Mouse (Mus musculus) testis, postnatal 14 days (tissue): Measurements from ENCODE around the gene Tet3.

ENCODE experiments used
- DNase-seq: peaks from one replicate; pipeline ENCODE4 v3.0.0; 2021; ENCODE audit warnings: low spot score

Tet3 gene

GRCm38 (mm10) chr6:83439781-83440180 lies 19.1 kb downstream of the Tet3 start:
- no peak for DNase-seq

- DNase-seq = no peak
Measured at GRCm38 (mm10) chr6:83439119-83439767, 19.6 kb downstream of the Tet3 start.

GRCm38 (mm10) chr6:83438584-83438983 lies 20.3 kb downstream of the Tet3 start:
- no peak for DNase-seq

GRCm38 (mm10) chr6:83437802-83438201 lies 21.1 kb downstream of the Tet3 start:
- DNase-seq = no peak

GRCm38 (mm10) chr6:83437225-83437624 lies 21.7 kb downstream of the Tet3 start:
- no peak for DNase-seq

- no peak for DNase-seq
Measured at GRCm38 (mm10) chr6:83436547-83436946, 22.3 kb downstream of the Tet3 start.

- DNase-seq = no peak
Measured at GRCm38 (mm10) chr6:83435174-83435573, 23.7 kb downstream of the Tet3 start.

GRCm38 (mm10) chr6:83433546-83433945 lies 25.3 kb downstream of the Tet3 start:
- DNase-seq = no peak

- no peak for DNase-seq
Measured at GRCm38 (mm10) chr6:83432966-83433365, 25.9 kb downstream of the Tet3 start.

GRCm38 (mm10) chr6:83427968-83428731 lies 30.7 kb downstream of the Tet3 start:
- DNase-seq = no peak

- DNase-seq = no peak
Measured at GRCm38 (mm10) chr6:83427512-83427911, 31.4 kb downstream of the Tet3 start.

GRCm38 (mm10) chr6:83426576-83426975 lies 32.3 kb downstream of the Tet3 start:
- no peak for DNase-seq

- no peak for DNase-seq
Measured at GRCm38 (mm10) chr6:83424053-83424404, 34.9 kb downstream of the Tet3 start.

GRCm38 (mm10) chr6:83423400-83424052 lies 35.4 kb downstream of the Tet3 start:
- no peak for DNase-seq

- DNase-seq = peak; percentile 54
Measured at GRCm38 (mm10) chr6:83421866-83422649, 36.8 kb downstream of the Tet3 start.

GRCm38 (mm10) chr6:83419516-83419915 lies 39.4 kb downstream of the Tet3 start:
- no peak for DNase-seq

- DNase-seq = no peak
Measured at GRCm38 (mm10) chr6:83417531-83417930, 41.4 kb downstream of the Tet3 start.

- DNase-seq = no peak
Measured at GRCm38 (mm10) chr6:83417104-83417502, 41.8 kb downstream of the Tet3 start.

GRCm38 (mm10) chr6:83416261-83417103 lies 42.4 kb downstream of the Tet3 start:
- no peak for DNase-seq

- DNase-seq = peak; percentile 38
Measured at GRCm38 (mm10) chr6:83415356-83415940, 43.4 kb downstream of the Tet3 start.
